ENCODE assay signal across 24 mouse cellular contexts in genomic region chr9:88344424-88344823, GRCm38 (mm10).
"Had no signal": no experiment of that assay in that cellular context is flagged by ENCODE, and none has a peak within 500 bp of the region (broad histone marks: within the 10 kb centered on the region; RNA-seq: fewer than 3 reads in every experiment).

No protein-coding gene starts in this region.

- H3K4me2 ChIP-seq: heart, embryonic 12.5 days; hindbrain, embryonic 12.5 days; hindbrain, embryonic 14.5 days; intestine, embryonic 15.5 days; limb, embryonic 13.5 days; limb, embryonic 15.5 days had no signal

- H3K36me3 ChIP-seq: heart, embryonic 10.5 days; heart, embryonic 12.5 days; hindbrain, embryonic 10.5 days; hindbrain, embryonic 12.5 days; intestine, embryonic 15.5 days; limb, embryonic 13.5 days; limb, embryonic 15.5 days had no signal

- H3K9me3 ChIP-seq: heart, embryonic 10.5 days; heart, embryonic 12.5 days; hindbrain, embryonic 10.5 days; hindbrain, embryonic 12.5 days; intestine, embryonic 15.5 days; limb, embryonic 13.5 days; limb, embryonic 15.5 days had no signal

- DNase-seq: forebrain, postnatal 0 days; gastrocnemius, postnatal 25 days; heart, adult 18-20 months; heart, postnatal 10 days; heart, postnatal 4 days; kidney, adult 18-20 months; kidney, adult 8-10 months; kidney, postnatal 10 days; kidney, postnatal 25 days; kidney, postnatal 4 days; left cerebral cortex, postnatal 4 days had no signal

- H3K4me3 ChIP-seq: heart, embryonic 10.5 days; heart, embryonic 12.5 days; hindbrain, embryonic 10.5 days; hindbrain, embryonic 12.5 days; intestine, embryonic 15.5 days; layer of hippocampus, adult 2 months; limb, embryonic 13.5 days; limb, embryonic 15.5 days had no signal

- H3K9ac ChIP-seq: forebrain, postnatal 0 days; heart, embryonic 12.5 days; hindbrain, embryonic 12.5 days; hindbrain, embryonic 14.5 days; intestine, embryonic 15.5 days; limb, embryonic 13.5 days; limb, embryonic 15.5 days; liver, embryonic 14.5 days had no signal

- H3K27me3 ChIP-seq: heart, embryonic 12.5 days; hindbrain, embryonic 12.5 days; intestine, embryonic 15.5 days; limb, embryonic 13.5 days; limb, embryonic 15.5 days had no signal

- H3K4me1 ChIP-seq: heart, embryonic 12.5 days; hindbrain, embryonic 12.5 days; intestine, embryonic 15.5 days; limb, embryonic 13.5 days; limb, embryonic 15.5 days had no signal

- H3K27ac ChIP-seq: heart, embryonic 10.5 days; hindbrain, embryonic 10.5 days; hindbrain, embryonic 12.5 days; hindbrain, embryonic 14.5 days; intestine, embryonic 15.5 days; layer of hippocampus, adult 2 months; limb, embryonic 13.5 days; limb, embryonic 15.5 days; liver, embryonic 14.5 days had no signal

- ATAC-seq: forebrain, postnatal 0 days; hindbrain, embryonic 16.5 days; inflammation-experienced regulatory T-cells, adult 6 months; intestine, embryonic 15.5 days; intestine, postnatal 0 days had no signal
